14 mouse cellular contexts compared by ENCODE assay signal in genomic region chr1:163834066-163834465, GRCm38 (mm10). TPM values are rescaled to one million over a fixed set of nuclear protein-coding genes. Genes with fewer than 3 reads are reported as not detected.
DNase-seq lines count a peak whose midpoint lies in the region; ATAC-seq and TF ChIP-seq lines count a peak whose summit lies in the region.
"Had no signal": no experiment of that assay in that cellular context is flagged by ENCODE, and none has a peak within 500 bp of the region (broad histone marks: within the 10 kb centered on the region; RNA-seq: fewer than 3 reads in every experiment).

No protein-coding gene starts in this region.

- WGBS in intestine, postnatal 0 days, result 67% methylated on average over 1 of the region's 1 CpGs
- WGBS in intestine, embryonic 16.5 days, result 66% methylated on average over 1 of the region's 1 CpGs

- no peaks in the 10 kb centered on the region; the same call in 1 of the 2 replicates for H3K36me3 ChIP-seq in intestine, postnatal 0 days (ENCODE audit: control insufficient read depth, insufficient read depth)
- no peaks in the 10 kb centered on the region for H3K36me3 ChIP-seq in intestine, embryonic 16.5 days (ENCODE audit: control insufficient read depth, insufficient read depth, low read length)
- H3K36me3 ChIP-seq in CH12.LX (replicated peaks in 1 of 2; ENCODE audit: control insufficient read depth in 1 of 2, insufficient read depth in 1 of 2, low read length in 1 of 2), result no peaks in the 10 kb centered on the region
- H3K36me3 ChIP-seq: embryonic facial prominence, embryonic 15.5 days had no signal

- TF ChIP-seq RAD21 in CH12.LX (IDR thresholded peaks at IDR 0.05; ENCODE audit: low read depth, low read length), result peak; percentile 94

- H3K9me3 ChIP-seq in intestine, postnatal 0 days (ENCODE audit: control insufficient read depth), result no peaks in the 10 kb centered on the region
- no peaks in the 10 kb centered on the region for H3K9me3 ChIP-seq in intestine, embryonic 16.5 days (ENCODE audit: control insufficient read depth, low read length)
- H3K9me3 ChIP-seq in CH12.LX (replicated peaks; ENCODE audit: low read length), result no peaks in the 10 kb centered on the region
- H3K9me3 ChIP-seq: embryonic facial prominence, embryonic 15.5 days had no signal

- in situ Hi-C loops in CH12.LX (cut with MboI; ENCODE audit: low pct_ligation_motif_present, low pct_unique_long_range_greater_than_20kb, low sequenced_read_pairs), result loop anchor here (5.0 kb wide), 1 partner anchor 78 kb away; no protein-coding TSS in a partner anchor

- H3K79me2 ChIP-seq in CH12.LX (replicated peaks; ENCODE audit: control insufficient read depth, extremely low read depth, insufficient read depth, poor library complexity, severe bottlenecking), result no peaks in the 10 kb centered on the region

- no peak overlapping the region for H3K27ac ChIP-seq in intestine, postnatal 0 days (ENCODE audit: low read depth, low read length)
- no peak overlapping the region for H3K27ac ChIP-seq in intestine, embryonic 16.5 days (ENCODE audit: low read length)
- no peak overlapping the region for H3K27ac ChIP-seq in CH12.LX (ENCODE audit: insufficient read depth, low read depth)
- H3K27ac ChIP-seq: embryonic facial prominence, embryonic 15.5 days; macrophage had no signal

- H3K4me1 ChIP-seq in intestine, postnatal 0 days (replicated peaks; ENCODE audit: control insufficient read depth, insufficient read depth, low read length), result no peaks in the 10 kb centered on the region
- no peaks in the 10 kb centered on the region for H3K4me1 ChIP-seq in intestine, embryonic 16.5 days (ENCODE audit: control insufficient read depth, insufficient read depth, low read length)
- 0 out of 4 replicates have a peak, but pooled peaks cover 0 to 4% of the 10 kb centered on the region in 2 experiments for H3K4me1 ChIP-seq in CH12.LX (ENCODE audit: control insufficient read depth in 1 of 2, insufficient read depth in 2 of 2)
- H3K4me1 ChIP-seq: embryonic facial prominence, embryonic 15.5 days had no signal

- no peak for TF ChIP-seq EP300 in CH12.LX (IDR thresholded peaks at IDR 0.05; ENCODE audit: low read length)

- dilution Hi-C loops in CH12.LX (cut with MboI; ENCODE audit: extremely low pct_ligation_motif_present, extremely low pct_unique_long_range_greater_than_20kb, low sequenced_read_pairs), result no loop called here

- no peak for ATAC-seq in intestine, postnatal 0 days
- ATAC-seq in intestine, embryonic 16.5 days, result no peak

- DNase-seq in 416B (ENCODE audit: low read depth) (peak; percentile 78), CH12.LX (ENCODE audit: extremely low read depth) (peak; percentile 28)
- peak; percentile 34 for DNase-seq in embryo, embryonic 11 days
- no peak for DNase-seq in thymus, postnatal 25 days
- no peak for DNase-seq in urinary bladder, postnatal 14 days (ENCODE audit: low spot score)
- DNase-seq: gastrocnemius, postnatal 10 days; heart, postnatal 4 days; kidney, postnatal 4 days; left cerebral cortex, postnatal 4 days; thymus, adult 2 months had no signal

- H3K27me3 ChIP-seq in intestine, postnatal 0 days (replicated peaks; ENCODE audit: control insufficient read depth, insufficient read depth, low read length), result no peaks in the 10 kb centered on the region
- H3K27me3 ChIP-seq in intestine, embryonic 16.5 days (replicated peaks; ENCODE audit: control insufficient read depth, insufficient read depth, low read length), result no peaks in the 10 kb centered on the region
- H3K27me3 ChIP-seq in CH12.LX (replicated peaks), result no peaks in the 10 kb centered on the region
- H3K27me3 ChIP-seq: embryonic facial prominence, embryonic 15.5 days had no signal

- H3K4me3 ChIP-seq in intestine, postnatal 0 days (ENCODE audit: low read depth, low read length), result no peak overlapping the region
- H3K4me3 ChIP-seq in intestine, embryonic 16.5 days (ENCODE audit: low read length), result no peak overlapping the region
- H3K4me3 ChIP-seq in CH12.LX (replicated peaks in 1 of 3; ENCODE audit: low read depth in 2 of 3, low read length in 2 of 3, poor library complexity in 1 of 3), result no peak overlapping the region
- H3K4me3 ChIP-seq: embryonic facial prominence, embryonic 15.5 days had no signal

- TF ChIP-seq CTCF in intestine, postnatal 0 days (IDR thresholded peaks at IDR 0.05; ENCODE audit: low read depth), result peak; percentile 74
- peak; percentile 44 to 90 for TF ChIP-seq CTCF in CH12.LX (conservative IDR thresholded peaks at IDR 0.05 in 1 of 2, IDR thresholded peaks at IDR 0.05 in 1 of 2; ENCODE audit: low read depth in 2 of 2, low read length in 2 of 2)

- H3K9ac ChIP-seq in intestine, postnatal 0 days (ENCODE audit: low read depth, low read length), result no peak overlapping the region
- H3K9ac ChIP-seq in intestine, embryonic 16.5 days (ENCODE audit: low read depth, low read length), result no peak overlapping the region
- H3K9ac ChIP-seq in CH12.LX (ENCODE audit: insufficient read depth, low read depth), result no peak overlapping the region
- H3K9ac ChIP-seq: embryonic facial prominence, embryonic 15.5 days had no signal

- no peak for TF ChIP-seq POLR2A in CH12.LX (IDR thresholded peaks at IDR 0.05; ENCODE audit: low read depth, low read length)

- H3K4me2 ChIP-seq in intestine, postnatal 0 days (replicated peaks; ENCODE audit: low read depth), result no peak overlapping the region
- no peak overlapping the region for H3K4me2 ChIP-seq in intestine, embryonic 16.5 days (ENCODE audit: low read depth, low read length)
- H3K4me2 ChIP-seq in CH12.LX (ENCODE audit: insufficient read depth, low read depth, poor library complexity, severe bottlenecking), result no peak overlapping the region
- H3K4me2 ChIP-seq: embryonic facial prominence, embryonic 15.5 days had no signal

TF ChIP-seq in CH12.LX, 34 proteins besides CTCF, POLR2A, EP300 and RAD21:
- TF ChIP-seq NELFE (IDR thresholded peaks at IDR 0.05; ENCODE audit: low read depth, low read length), result no peak
- TF ChIP-seq HCFC1 (IDR thresholded peaks at IDR 0.05; ENCODE audit: low read depth, low read length), result no peak
- TF ChIP-seq TCF12 (IDR thresholded peaks at IDR 0.05; ENCODE audit: low read depth, low read length), result no peak; the same call in 1 of the 2 replicates
- no peak for TF ChIP-seq PAX5 (IDR thresholded peaks at IDR 0.05; ENCODE audit: low read length)
- TF ChIP-seq BHLHE40 (IDR thresholded peaks at IDR 0.05; ENCODE audit: low read depth, low read length), result no peak
- no peak for TF ChIP-seq MXI1 (IDR thresholded peaks at IDR 0.05; ENCODE audit: low read depth, low read length)
- TF ChIP-seq UBTF (IDR thresholded peaks at IDR 0.05; ENCODE audit: low read depth, low read length), result no peak
- TF ChIP-seq MAX (IDR thresholded peaks at IDR 0.05; ENCODE audit: low read length), result no peak
- TF ChIP-seq USF1 (IDR thresholded peaks at IDR 0.05; ENCODE audit: low read depth, low read length), result no peak
- no peak for TF ChIP-seq MAFK (IDR thresholded peaks at IDR 0.05; ENCODE audit: insufficient replicate concordance, low read length)
- TF ChIP-seq MEF2A (IDR thresholded peaks at IDR 0.05; ENCODE audit: borderline replicate concordance, low read depth, low read length), result no peak
- no peak for TF ChIP-seq MAZ (IDR thresholded peaks at IDR 0.05; ENCODE audit: low read depth, low read length)
- TF ChIP-seq CHD2 (IDR thresholded peaks at IDR 0.05; ENCODE audit: low read length), result no peak
- TF ChIP-seq RCOR1 (conservative IDR thresholded peaks at IDR 0.05; ENCODE audit: low read depth, low read length), result no peak
- TF ChIP-seq MYC (IDR thresholded peaks at IDR 0.05; ENCODE audit: low read depth, low read length), result no peak
- TF ChIP-seq GABPA (IDR thresholded peaks at IDR 0.05; ENCODE audit: insufficient replicate concordance, low read depth, low read length), result no peak
- peak; percentile 88 for TF ChIP-seq SMC3 (IDR thresholded peaks at IDR 0.05; ENCODE audit: low read depth, low read length)
- TF ChIP-seq SIN3A (IDR thresholded peaks at IDR 0.05; ENCODE audit: low read length), result no peak
- TF ChIP-seq POLR2AphosphoS2 (IDR thresholded peaks at IDR 0.05; ENCODE audit: low read depth, low read length), result no peak
- no peak for TF ChIP-seq ZMIZ1 (IDR thresholded peaks at IDR 0.05; ENCODE audit: low read depth, low read length)
- no peak for TF ChIP-seq JUN (IDR thresholded peaks at IDR 0.05; ENCODE audit: insufficient read depth, low read depth, low read length)
- no peak for TF ChIP-seq ELF1 (IDR thresholded peaks at IDR 0.05; ENCODE audit: low read depth, low read length)
- TF ChIP-seq E2F4 (IDR thresholded peaks at IDR 0.05; ENCODE audit: insufficient replicate concordance, low read depth, low read length), result no peak
- TF ChIP-seq NRF1 (IDR thresholded peaks at IDR 0.05; ENCODE audit: low read depth, low read length), result no peak
- no peak for TF ChIP-seq TBP (conservative IDR thresholded peaks at IDR 0.05; ENCODE audit: low read depth, low read length)
- no peak for TF ChIP-seq ZNF384 (IDR thresholded peaks at IDR 0.05; ENCODE audit: low read depth, low read length)
- TF ChIP-seq KAT2A (IDR thresholded peaks at IDR 0.05; ENCODE audit: insufficient replicate concordance, low read length), result no peak
- TF ChIP-seq ZKSCAN1 (IDR thresholded peaks at IDR 0.05; ENCODE audit: borderline replicate concordance, low read depth, low read length), result no peak
- TF ChIP-seq ZC3H11A (IDR thresholded peaks at IDR 0.05; ENCODE audit: low read depth, low read length), result peak; percentile 65; the same call in 1 of the 2 replicates
- TF ChIP-seq USF2 (conservative IDR thresholded peaks at IDR 0.05; ENCODE audit: low read depth, low read length), result no peak
- TF ChIP-seq JUND (conservative IDR thresholded peaks at IDR 0.05; ENCODE audit: low read depth, low read length), result peak; percentile 39; the same call in 1 of the 2 replicates
- no peak for TF ChIP-seq ETS1 (conservative IDR thresholded peaks at IDR 0.05; ENCODE audit: low read depth, low read length)
- no peak for TF ChIP-seq CHD1 (IDR thresholded peaks at IDR 0.05; ENCODE audit: low read depth, low read length)
- 0 out of 2 replicates have a peak, but pooled peaks have one; percentile 24 for TF ChIP-seq IRF4 (IDR thresholded peaks at IDR 0.05; ENCODE audit: low read depth, low read length)

RNA-seq across cellular contexts. Expression of gene Kifap3, which starts 54.7 kb away (rescaled TPM):
- 7.5 and 7.6 TPM in 2 replicates for polyA plus RNA-seq in intestine, postnatal 0 days (2015; fragmentation: Nextera tagmentation; extraction: Ambion mirVana)
- polyA plus RNA-seq in intestine, embryonic 16.5 days (2015; fragmentation: Nextera tagmentation; extraction: Ambion mirVana), result 16.1 and 17.0 TPM in 2 replicates
- 0.04 and 0.08 TPM in 2 replicates for total RNA-seq in CH12.LX (2012; rRNA removed)
- 0.08 TPM in 1 of 2 replicates, not detected in the other for total RNA-seq in CH12.LX (2014; rRNA removed)
- polyA plus RNA-seq in CH12.LX (2012; ENCODE audit: insufficient read length, low read depth), result 0.10 TPM in 1 of 2 replicates, not detected in the other

Comparison
In these comparisons a context has a peak if more than half of its experiments do, and no peak if none do; other contexts are left out.
1. DNase-seq: peak in 416B (single experiment), CH12.LX (single experiment) and embryo, embryonic 11 days (single experiment); none in thymus, postnatal 25 days (single experiment) and urinary bladder, postnatal 14 days (single experiment).